Mouse (Mus musculus): Measurements from ENCODE around the gene Scamp5.

GRCm38 (mm10) chr9:57436166-57436565 is 31.7 kb downstream of the Scamp5 start:
- no peak for TF ChIP-seq GATA1 (IDR thresholded peaks at IDR 0.05; ENCODE audit: borderline replicate concordance, low read length)
- TF ChIP-seq FLI1 (IDR thresholded peaks at IDR 0.05; ENCODE audit: low read length) = no peak
